Mouse (Mus musculus): Measurements from ENCODE around the gene Rbak.

GRCm38 (mm10) chr5:143177541-143178200 lies 2.9 kb downstream of the Rbak start:
- TF ChIP-seq CTCF (IDR thresholded peaks at IDR 0.05; ENCODE audit: low read depth, low read length) (no peak), TAL1 (conservative IDR thresholded peaks at IDR 0.05; ENCODE audit: low read depth, low read length) (no peak), GATA2 (IDR thresholded peaks at IDR 0.05; ENCODE audit: borderline replicate concordance, low read depth, low read length) (no peak), GATA1 (IDR thresholded peaks at IDR 0.05; ENCODE audit: borderline replicate concordance, low read length) (no peak)

Measured in G1E (cell line).